8 mouse cellular contexts compared by ENCODE assay signal in the genomic region with DNA sequence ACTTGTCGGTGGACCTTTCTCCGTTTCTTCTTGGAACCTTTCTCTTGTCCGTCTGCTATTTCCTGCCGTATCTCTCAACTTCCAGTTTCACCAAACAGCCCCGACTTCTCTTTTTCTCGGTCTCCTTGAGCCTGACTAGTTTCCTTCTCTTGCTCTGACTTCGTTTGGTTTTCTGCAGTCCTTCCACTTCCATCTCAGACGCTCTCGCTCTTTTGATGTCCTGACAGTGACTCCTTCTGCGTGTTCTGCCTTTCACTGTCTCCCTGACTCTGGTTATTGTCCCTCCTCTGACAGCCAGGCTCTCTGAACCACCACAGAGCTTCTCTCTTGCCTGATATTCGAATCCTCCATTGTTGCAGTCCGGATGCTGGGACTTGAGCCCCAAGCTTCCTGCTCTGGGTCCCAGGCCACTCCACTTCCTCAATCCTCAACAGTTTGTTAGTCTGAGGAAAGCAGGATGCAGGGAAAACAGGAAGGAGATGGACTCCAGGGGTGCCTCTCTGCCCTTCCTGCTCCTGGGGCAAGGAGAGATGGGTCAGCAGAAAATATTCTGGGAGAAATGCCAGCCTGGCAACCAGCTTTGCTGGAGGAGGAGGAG. TPM values are rescaled to one million over a fixed set of nuclear protein-coding genes. Genes with fewer than 3 reads are reported as not detected.
DNase-seq lines count a peak whose midpoint lies in the region; ATAC-seq and TF ChIP-seq lines count a peak whose summit lies in the region.

No protein-coding gene starts in this region.

- no peak for TF ChIP-seq CTCF in left cerebral cortex, adult 2 months (IDR thresholded peaks at IDR 0.05)

- H3K27me3 ChIP-seq in forebrain, embryonic 12.5 days: peaks cover 9% of the 10 kb centered on the region; the same call in 1 of the 2 replicates
- H3K27me3 ChIP-seq in hindbrain, embryonic 14.5 days (ENCODE audit: control insufficient read depth, insufficient read depth, low read length): no peaks in the 10 kb centered on the region
- H3K27me3 ChIP-seq in liver, embryonic 12.5 days (replicated peaks): peaks cover 62% of the 10 kb centered on the region

- H3K4me1 ChIP-seq in forebrain, embryonic 12.5 days: peaks cover 32% of the 10 kb centered on the region
- peaks cover 25% of the 10 kb centered on the region for H3K4me1 ChIP-seq in hindbrain, embryonic 14.5 days (replicated peaks; ENCODE audit: control insufficient read depth, insufficient read depth, low read length)
- peaks cover 50% of the 10 kb centered on the region for H3K4me1 ChIP-seq in liver, embryonic 12.5 days

- peak overlapping the region; percentile 96 for H3K4me2 ChIP-seq in forebrain, embryonic 12.5 days
- peak overlapping the region; percentile 100 for H3K4me2 ChIP-seq in hindbrain, embryonic 14.5 days (replicated peaks)
- peak overlapping the region; percentile 73 for H3K4me2 ChIP-seq in liver, embryonic 12.5 days

- H3K4me3 ChIP-seq in left cerebral cortex, adult 2 months: peak overlapping the region; percentile 29
- peak overlapping the region; percentile 62 for H3K4me3 ChIP-seq in forebrain, embryonic 12.5 days (replicated peaks)
- H3K4me3 ChIP-seq in hindbrain, embryonic 14.5 days (replicated peaks; ENCODE audit: low read length): peak overlapping the region; percentile 66
- H3K4me3 ChIP-seq in liver, embryonic 12.5 days: peak overlapping the region; percentile 62

- 62% methylated on average over 12 of the region's 12 CpGs for WGBS in forebrain, embryonic 12.5 days
- 48% methylated on average over 12 of the region's 12 CpGs for WGBS in hindbrain, embryonic 14.5 days
- 6% methylated on average over 12 of the region's 12 CpGs for WGBS in liver, embryonic 12.5 days (ENCODE audit: insufficient replicate concordance)

- no peaks in the 10 kb centered on the region for H3K9me3 ChIP-seq in forebrain, embryonic 12.5 days
- no peaks in the 10 kb centered on the region for H3K9me3 ChIP-seq in hindbrain, embryonic 14.5 days (ENCODE audit: control insufficient read depth, low read length)
- no peaks in the 10 kb centered on the region for H3K9me3 ChIP-seq in liver, embryonic 12.5 days (replicated peaks)

- peak overlapping the region; percentile 21; the same call in 1 of the 2 replicates for H3K9ac ChIP-seq in forebrain, embryonic 12.5 days
- H3K9ac ChIP-seq in hindbrain, embryonic 14.5 days: peak overlapping the region; percentile 6
- H3K9ac ChIP-seq in liver, embryonic 12.5 days: peak overlapping the region; percentile 68; the same call in 1 of the 2 replicates

- 0 out of 2 replicates have a peak, but pooled peaks cover under 1% of the 10 kb centered on the region for H3K36me3 ChIP-seq in forebrain, embryonic 12.5 days (replicated peaks)
- no peaks in the 10 kb centered on the region for H3K36me3 ChIP-seq in hindbrain, embryonic 14.5 days (replicated peaks; ENCODE audit: control insufficient read depth, insufficient read depth)
- peaks cover 11% of the 10 kb centered on the region; the same call in 1 of the 2 replicates for H3K36me3 ChIP-seq in liver, embryonic 12.5 days

- DNase-seq in left cerebral cortex, adult 2 months (ENCODE audit: extremely low spot score in 1 of 2, low spot score in 2 of 2): no peak
- no peak for DNase-seq in left cerebral cortex, adult 18-20 months (ENCODE audit: low spot score in 2 of 2)
- DNase-seq in hindbrain, embryonic 14.5 days (ENCODE audit: low spot score): no peak
- DNase-seq in neural tube, embryonic 10.5 days (ENCODE audit: extremely low spot score, low spot score): peak; percentile 42
- DNase-seq in cerebellum, adult 8-10 months: no peak
- DNase-seq in left cerebral cortex, postnatal 36 days (ENCODE audit: low spot score in 2 of 2): no peak

- peak overlapping the region; percentile 2; the same call in 1 of the 2 replicates for H3K27ac ChIP-seq in left cerebral cortex, adult 2 months
- H3K27ac ChIP-seq in forebrain, embryonic 12.5 days: peak overlapping the region; percentile 37; the same call in 1 of the 2 replicates
- H3K27ac ChIP-seq in hindbrain, embryonic 14.5 days: peak overlapping the region; percentile 68
- peak overlapping the region; percentile 81 for H3K27ac ChIP-seq in liver, embryonic 12.5 days

- no peak for ATAC-seq in forebrain, embryonic 12.5 days (ENCODE audit: low FRiP score)
- ATAC-seq in hindbrain, embryonic 14.5 days (ENCODE audit: low FRiP score): no peak
- no peak for ATAC-seq in liver, embryonic 12.5 days

- intact Hi-C loops in left cerebral cortex, adult 2 months (cut with DNase I): no loop called here
- intact Hi-C loops in left cerebral cortex, postnatal 36 days (cut with DNase I): no loop called here

RNA-seq across cellular contexts. Expression of a gene that starts 1.9 kb away (rescaled TPM):
- 10 to 100 TPM; 82.8 to 88.7 TPM for total RNA-seq in left cerebral cortex, adult 2 months (2021)
- total RNA-seq in left cerebral cortex, adult 18-20 months (2021): 10 to 100 TPM; 64.2 to 73.2 TPM
- polyA plus RNA-seq in forebrain, embryonic 12.5 days (2016; fragmentation: Nextera tagmentation; extraction: Ambion mirVana): 214 and 247 TPM in 2 replicates
- polyA plus RNA-seq in hindbrain, embryonic 14.5 days (2014; fragmentation: Nextera tagmentation; extraction: Ambion mirVana): 127 and 142 TPM in 2 replicates
- polyA plus RNA-seq in liver, embryonic 12.5 days (2016; fragmentation: Nextera tagmentation; extraction: Ambion mirVana): 236 TPM in 2 replicates
- 10 to 100 TPM; 72.0 to 90.9 TPM for total RNA-seq in left cerebral cortex, postnatal 36 days (2021)

RNA-seq across cellular contexts. Expression of a gene that starts 18.9 kb away (rescaled TPM):
- total RNA-seq in left cerebral cortex, adult 2 months (2021): 1 to 10 TPM in 1 of 2 experiments, under 1 TPM in 1; 0.66 to 1.0 TPM
- under 1 TPM; 0.40 to 0.67 TPM for total RNA-seq in left cerebral cortex, adult 18-20 months (2021)
- polyA plus RNA-seq in forebrain, embryonic 12.5 days (2016; fragmentation: Nextera tagmentation; extraction: Ambion mirVana): 355 and 367 TPM in 2 replicates
- 34.2 and 42.4 TPM in 2 replicates for polyA plus RNA-seq in hindbrain, embryonic 14.5 days (2014; fragmentation: Nextera tagmentation; extraction: Ambion mirVana)
- polyA plus RNA-seq in liver, embryonic 12.5 days (2016; fragmentation: Nextera tagmentation; extraction: Ambion mirVana): 249 and 261 TPM in 2 replicates
- total RNA-seq in left cerebral cortex, postnatal 36 days (2021): 1 to 10 TPM in 1 of 2 experiments, under 1 TPM in 1; 0.66 to 1.8 TPM

RNA-seq across cellular contexts. Expression of a gene that starts 46.2 kb away (rescaled TPM):
- 1 to 10 TPM in 1 of 2 experiments, under 1 TPM in 1; 0.19 to 1.1 TPM for total RNA-seq in left cerebral cortex, adult 2 months (2021)
- total RNA-seq in left cerebral cortex, adult 18-20 months (2021): under 1 TPM; 0.14 to 0.16 TPM
- 0.04 and 0.29 TPM in 2 replicates for polyA plus RNA-seq in forebrain, embryonic 12.5 days (2016; fragmentation: Nextera tagmentation; extraction: Ambion mirVana)
- polyA plus RNA-seq in hindbrain, embryonic 14.5 days (2014; fragmentation: Nextera tagmentation; extraction: Ambion mirVana): 0.20 TPM in 1 of 2 replicates, not detected in the other
- polyA plus RNA-seq in liver, embryonic 12.5 days (2016; fragmentation: Nextera tagmentation; extraction: Ambion mirVana): 0.17 and 0.39 TPM in 2 replicates
- under 1 TPM; 0.45 to 0.54 TPM for total RNA-seq in left cerebral cortex, postnatal 36 days (2021)

Comparison
In these comparisons a context has a peak if more than half of its experiments do, and no peak if none do; other contexts are left out.
1. H3K27ac ChIP-seq: peak in every context shown above with its lines; median percentile 81 in liver, embryonic 12.5 days; 68 in hindbrain, embryonic 14.5 days; 37 in forebrain, embryonic 12.5 days; 2 in left cerebral cortex, adult 2 months.
2. H3K9ac ChIP-seq: peak in every context shown above with its lines; median percentile 68 in liver, embryonic 12.5 days; 21 in forebrain, embryonic 12.5 days; 6 in hindbrain, embryonic 14.5 days.